Mouse (Mus musculus): ENCODE data around the gene Synm. TPM values are rescaled to one million over a fixed set of nuclear protein-coding genes. Genes with fewer than 3 reads are reported as not detected.

Synm gene
- total RNA-seq, 4 experiments from 2014 or later: 268 to 577 (median 411) TPM

DNA sequence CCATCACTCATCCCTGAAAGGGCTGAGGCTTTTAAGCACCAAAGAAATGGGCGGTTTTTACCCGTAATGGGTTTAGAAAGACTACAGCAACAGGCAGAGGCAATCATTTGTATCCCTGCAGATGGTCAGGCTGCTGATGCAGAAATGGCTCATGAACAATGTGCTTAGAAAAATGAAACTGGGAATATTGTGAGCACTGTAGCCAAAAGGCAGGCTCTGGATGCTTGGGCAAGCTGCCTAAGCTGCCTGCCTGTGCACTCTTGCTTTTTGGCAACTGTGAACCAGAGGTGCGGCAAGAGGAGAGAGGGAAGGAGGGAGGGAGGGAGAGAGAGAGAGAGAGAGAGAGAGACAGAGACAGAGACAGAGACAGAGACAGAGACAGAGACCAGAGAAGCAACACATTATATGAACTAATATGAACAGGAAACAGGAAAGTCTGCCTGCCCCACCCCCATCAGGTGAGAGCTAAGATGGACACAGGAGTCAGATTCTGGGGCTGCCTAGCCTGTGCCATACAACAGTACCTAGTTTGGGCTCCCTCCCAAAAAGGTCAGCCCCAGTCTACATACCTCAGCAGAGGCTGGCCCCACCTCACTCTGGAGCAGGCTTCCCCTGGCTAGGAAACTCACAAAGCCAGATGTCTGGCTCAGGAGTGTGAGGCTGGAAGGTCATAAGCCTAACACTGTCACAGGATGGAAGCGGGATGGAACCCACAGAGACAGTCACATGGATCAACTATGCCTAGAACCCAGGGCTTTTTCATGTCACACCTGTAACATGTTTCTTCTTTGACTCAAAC is 9.9 kb downstream of the Synm start:
- peak in 1 of 2 experiments; percentile 38 for DNase-seq (ENCODE audit: low spot score in 2 of 2)

DNA sequence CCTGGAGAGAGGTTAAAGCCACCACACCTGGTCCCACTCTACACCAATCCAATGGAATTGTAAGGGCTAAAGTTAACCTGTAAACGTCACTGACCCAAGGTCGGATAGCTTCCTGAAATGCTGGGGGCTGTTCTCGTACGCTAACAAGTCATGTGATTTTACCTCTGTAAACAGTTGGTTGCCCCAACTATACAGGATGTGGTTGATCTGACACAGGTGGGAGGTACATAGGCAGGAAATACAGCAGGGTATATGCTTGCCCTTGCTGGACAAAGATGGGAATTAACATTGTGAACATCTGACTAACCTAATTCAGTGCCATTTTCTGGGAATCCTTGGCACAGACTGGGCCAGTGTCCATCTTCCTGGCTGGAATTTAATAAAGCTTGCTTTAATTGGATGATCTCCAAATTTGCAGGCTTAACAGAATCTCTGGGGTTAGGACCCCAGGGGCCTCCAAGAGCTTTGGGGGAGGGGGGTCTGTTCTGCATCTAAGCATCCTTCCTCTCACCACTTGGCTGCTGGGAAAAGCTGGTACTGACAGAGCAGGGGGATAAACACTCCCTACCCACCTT is 11.7 kb downstream of the Synm start:
- no peak for DNase-seq (ENCODE audit: low spot score in 2 of 2)

DNA sequence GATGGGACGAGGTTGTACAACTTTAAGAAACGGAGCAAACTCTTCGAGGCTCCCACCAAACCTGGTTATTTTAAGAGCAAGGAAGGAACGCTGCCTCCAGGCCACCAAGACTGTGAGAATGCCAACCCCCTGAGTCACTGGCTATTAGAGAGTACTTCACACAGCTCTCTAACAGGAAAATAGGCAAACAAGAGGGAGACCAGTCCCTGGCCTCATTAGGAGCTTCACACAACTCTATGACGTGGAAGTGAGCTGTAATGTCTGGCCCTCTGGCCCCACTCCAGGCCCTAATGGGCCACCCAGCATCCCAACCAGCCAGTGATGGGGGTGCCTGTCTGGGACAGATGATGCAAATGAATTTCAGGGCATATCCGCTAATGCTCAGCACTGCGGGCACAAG is 17.8 kb downstream of the Synm start:
- peak; percentile 70 to 71 for DNase-seq (ENCODE audit: low spot score in 2 of 2)

DNA sequence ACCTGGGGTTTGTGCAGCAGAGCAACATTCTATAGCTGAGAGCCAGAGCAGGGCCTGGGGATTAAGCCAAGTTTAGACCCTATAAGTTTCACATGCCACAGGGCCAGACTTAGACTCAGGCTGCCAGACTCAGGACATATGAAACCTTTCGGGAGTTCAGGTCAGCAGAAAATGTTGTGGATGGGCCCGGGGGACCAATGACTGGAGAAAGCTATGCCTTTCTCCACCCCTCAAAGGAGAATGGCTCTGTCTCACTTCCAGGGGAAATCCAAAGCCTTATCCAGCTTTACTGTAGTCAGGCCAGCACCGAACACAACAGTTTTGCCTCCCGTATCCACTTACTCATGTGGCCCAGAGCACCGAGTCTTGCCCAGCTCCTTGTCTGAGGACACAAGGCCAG is 18.7 kb downstream of the Synm start:
- DNase-seq (ENCODE audit: low spot score in 2 of 2): peak; percentile 71 to 74

DNA sequence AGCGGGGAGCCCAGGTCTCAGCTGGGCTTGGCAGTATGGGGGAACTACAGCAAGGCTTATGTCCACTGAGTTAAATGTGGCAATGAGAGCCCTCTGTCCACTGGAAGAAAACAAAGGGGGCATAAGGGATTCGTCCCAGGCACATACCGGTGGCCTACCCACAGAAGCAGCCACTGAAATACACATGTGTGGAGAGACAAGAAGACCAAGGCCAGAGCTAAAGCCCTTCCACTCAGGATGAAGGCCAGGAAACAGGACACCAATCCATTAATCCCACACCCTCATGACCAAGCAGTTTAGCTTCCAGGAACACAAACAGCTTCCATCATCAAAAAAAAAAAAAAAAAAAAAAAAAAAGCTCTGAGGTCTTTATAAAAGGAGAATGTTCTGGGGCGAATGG is 19.2 kb downstream of the Synm start:
- DNase-seq (ENCODE audit: low spot score in 2 of 2): peak; percentile 51 to 60

DNA sequence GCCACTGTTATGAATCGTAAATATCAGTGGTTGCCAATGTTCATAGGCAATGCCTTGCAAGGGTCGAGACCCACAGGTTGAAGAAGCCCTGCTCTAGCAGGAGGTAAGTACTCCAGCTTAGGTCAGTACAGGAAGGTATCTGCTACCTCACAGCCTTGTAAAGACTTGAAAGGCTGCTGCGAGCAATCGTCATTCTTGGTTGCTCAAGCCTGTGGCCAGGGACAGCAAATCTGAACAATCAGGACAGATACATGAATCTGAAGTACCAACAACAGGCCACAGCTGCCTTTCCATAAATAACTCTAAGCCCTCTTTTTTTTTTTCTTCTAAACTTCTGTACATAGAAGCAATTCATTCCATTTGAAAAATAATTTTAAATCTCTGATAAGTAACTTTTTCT is 27.3 kb downstream of the Synm start:
- no peak for DNase-seq (ENCODE audit: low spot score in 2 of 2)

DNA sequence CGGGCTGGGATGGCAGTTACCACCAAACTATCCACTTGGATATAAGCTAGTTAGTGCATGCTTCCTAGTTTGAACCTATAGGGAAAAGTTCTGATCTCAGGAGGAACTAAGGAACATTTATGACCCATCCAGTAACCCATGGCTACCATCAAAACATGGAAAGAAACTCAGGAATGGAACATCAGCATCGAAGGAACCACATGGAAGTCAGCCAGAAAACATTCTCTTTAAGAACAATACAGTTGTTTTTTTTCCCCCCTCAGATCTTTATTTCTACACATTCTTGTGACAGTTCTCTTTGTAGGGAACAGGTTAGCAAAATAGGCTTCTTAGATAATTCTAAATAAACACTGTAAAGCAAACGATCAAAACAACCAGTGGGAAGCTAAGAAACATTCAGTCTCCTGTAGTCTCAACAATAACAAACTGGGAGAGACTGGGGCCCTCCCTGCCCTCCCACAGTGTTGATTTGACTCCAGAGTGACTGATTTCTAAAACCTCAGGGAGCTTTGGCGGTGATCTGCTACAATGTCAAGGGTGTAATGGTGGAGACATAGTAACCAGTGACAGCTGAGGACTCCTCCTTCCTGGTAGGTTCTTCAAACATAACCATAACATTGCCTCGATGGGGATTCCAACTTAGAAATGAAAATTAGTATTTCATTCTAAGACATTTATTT is 29.0 kb downstream of the Synm start:
- DNase-seq (ENCODE audit: low spot score in 2 of 2): no peak

DNA sequence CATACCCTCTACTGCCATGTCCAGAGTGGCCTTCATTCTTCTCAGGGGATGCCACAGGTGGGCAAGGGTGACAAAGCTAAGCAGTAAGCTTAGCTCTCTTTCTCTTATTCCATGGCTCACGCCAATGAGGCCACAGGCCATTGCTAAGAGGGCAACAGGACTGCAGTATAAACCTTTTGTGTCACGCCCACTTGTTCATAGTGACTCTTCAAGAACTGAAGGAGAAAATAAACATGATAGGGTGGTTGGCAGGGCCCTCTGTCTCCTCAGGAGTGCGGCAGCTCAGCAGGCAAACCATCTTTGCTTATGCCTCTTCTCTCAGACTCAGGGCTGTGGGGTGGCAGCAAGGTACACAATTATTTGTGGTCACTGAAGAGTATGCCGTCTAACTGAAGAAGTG is 30.7 kb downstream of the Synm start:
- DNase-seq (ENCODE audit: low spot score in 2 of 2): no peak

DNA sequence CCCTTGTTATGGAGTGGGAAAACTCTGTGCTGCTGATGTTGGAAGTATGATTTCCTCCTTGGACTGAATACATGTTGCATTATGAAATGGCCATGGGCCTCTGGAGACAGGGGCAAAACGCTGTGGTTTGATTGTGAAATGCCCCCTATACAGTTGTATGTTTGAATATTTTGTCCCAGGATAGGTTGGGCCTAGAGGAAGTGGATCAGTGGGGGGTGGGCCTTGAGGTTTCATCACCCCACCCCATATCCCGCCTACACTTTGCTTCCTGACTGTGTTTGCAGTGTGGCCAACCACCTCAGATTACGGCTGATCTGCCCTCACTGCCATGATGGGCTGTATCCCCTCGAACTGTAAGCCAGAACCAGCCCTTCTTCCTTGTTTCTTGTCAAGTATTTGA is 31.3 kb downstream of the Synm start:
- no peak for DNase-seq (ENCODE audit: low spot score in 2 of 2)

DNA sequence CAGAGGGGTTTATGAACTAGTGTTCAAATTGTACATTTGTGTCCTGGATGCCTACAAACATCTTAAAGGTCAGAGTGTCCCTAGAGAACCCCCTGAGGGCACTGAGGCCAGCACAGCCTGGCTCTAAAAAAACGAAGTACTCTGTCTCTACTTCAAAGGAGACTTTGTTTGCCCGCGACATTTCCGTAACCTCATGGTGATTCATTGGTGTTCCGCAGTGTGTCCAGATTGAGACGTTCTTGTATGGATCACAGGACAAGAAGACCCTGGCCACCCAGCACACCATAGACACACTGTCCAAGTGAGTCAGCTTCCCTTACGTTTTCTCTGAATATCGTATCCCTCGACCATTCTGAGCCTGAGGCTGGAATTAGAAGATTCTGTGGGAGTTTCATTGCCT is 34.5 kb downstream of the Synm start:
- DNase-seq (ENCODE audit: low spot score in 2 of 2): no peak

DNA sequence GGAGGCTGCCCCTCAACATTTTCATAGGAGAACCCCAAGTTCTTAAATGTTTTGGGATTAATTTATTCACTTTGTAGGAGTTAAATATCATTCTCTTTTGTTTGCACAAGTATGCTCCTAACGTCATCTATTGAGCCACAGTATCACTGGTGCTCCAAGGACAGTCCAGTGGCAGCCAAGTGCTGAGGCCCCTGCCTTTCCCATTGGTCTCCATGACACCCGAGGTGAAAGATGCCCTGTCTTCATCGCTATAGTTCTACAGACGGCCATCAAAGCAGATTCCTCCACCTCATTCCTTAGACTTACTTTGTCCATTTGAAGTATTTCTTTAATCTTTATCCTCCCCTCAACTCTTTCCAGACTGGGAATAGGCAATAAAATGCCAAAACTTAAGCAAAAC is 35.0 kb downstream of the Synm start:
- DNase-seq (ENCODE audit: low spot score in 2 of 2): no peak

DNA sequence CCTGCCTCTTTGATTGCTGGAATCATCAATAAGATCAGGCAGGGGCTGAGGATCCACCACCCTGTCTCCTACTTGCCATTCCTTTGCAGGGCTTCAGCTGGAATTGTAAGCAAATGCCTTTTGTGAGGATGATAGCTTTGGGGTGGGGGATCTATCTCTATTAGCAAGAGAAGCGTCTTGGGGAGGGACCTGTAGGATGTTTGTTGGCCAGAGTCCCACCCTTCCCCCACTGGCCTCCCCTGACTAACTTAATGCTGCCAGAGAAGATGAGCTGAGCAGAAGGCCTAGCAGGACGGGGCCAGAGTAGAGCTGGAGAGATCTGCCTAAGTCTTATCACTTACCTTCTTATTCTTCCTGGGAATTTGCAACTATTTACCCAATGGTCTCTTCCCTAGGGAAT is 37.4 kb downstream of the Synm start:
- DNase-seq (ENCODE audit: low spot score in 2 of 2): no peak

DNA sequence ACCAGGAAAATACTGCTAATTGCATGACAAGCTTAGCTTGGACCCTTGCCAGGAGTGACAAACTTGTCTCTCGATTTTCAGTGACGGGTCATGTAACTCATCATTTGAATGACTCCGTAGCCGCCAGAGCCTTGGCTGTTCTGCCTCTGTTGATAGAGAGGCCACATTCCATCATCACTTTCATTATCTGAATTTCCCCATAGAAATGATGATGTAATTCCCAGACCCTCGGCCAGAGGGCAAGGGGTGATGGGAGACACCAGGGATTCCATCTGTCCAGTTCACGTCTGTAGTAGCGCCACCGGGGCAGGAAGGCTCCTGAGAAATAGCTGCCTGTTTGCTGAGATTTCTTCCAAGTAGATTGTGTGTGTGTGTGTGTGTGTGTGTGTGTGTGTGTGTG is 40.7 kb downstream of the Synm start:
- DNase-seq (ENCODE audit: low spot score in 2 of 2): no peak

DNA sequence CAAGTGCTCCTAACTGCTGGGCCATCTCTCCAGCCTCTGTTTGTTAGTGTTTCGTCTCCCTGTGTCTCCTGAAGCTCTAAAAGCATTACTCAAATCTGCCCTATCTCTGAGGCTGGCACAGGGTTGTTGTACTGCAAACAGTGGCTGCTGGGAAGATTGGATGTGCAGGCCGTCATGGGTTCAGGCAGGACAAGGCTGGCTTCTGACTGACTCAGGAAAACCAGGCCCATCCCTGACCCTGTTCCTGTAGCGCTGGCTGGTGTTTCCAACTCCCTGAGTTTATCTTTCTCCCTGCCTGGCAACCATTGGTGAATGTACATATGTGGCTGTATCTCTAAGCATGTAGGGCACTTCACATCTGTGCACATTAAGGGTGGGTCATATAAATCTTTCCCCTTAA is 42.0 kb downstream of the Synm start:
- no peak for DNase-seq (ENCODE audit: low spot score in 2 of 2)

DNA sequence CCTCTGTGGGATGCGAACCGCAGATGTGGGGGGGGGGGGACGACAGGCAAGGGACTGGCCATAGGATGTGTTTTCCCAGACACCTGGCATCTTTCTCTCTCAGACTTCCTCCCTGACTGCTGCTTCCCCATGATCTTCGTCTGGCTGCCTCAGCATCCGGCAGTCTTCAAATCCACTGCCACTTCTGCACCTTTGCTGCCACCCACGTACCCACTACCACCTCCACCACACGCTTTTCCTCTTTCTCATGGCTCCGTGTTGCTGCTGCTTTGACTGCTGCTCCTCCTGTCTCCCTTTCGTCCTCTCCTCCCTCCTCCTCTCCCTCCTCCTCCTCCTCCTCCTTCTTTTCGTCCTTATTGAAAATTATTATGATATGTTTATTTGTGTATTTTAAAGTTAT is 42.6 kb downstream of the Synm start:
- DNase-seq (ENCODE audit: low spot score in 2 of 2): no peak

DNA sequence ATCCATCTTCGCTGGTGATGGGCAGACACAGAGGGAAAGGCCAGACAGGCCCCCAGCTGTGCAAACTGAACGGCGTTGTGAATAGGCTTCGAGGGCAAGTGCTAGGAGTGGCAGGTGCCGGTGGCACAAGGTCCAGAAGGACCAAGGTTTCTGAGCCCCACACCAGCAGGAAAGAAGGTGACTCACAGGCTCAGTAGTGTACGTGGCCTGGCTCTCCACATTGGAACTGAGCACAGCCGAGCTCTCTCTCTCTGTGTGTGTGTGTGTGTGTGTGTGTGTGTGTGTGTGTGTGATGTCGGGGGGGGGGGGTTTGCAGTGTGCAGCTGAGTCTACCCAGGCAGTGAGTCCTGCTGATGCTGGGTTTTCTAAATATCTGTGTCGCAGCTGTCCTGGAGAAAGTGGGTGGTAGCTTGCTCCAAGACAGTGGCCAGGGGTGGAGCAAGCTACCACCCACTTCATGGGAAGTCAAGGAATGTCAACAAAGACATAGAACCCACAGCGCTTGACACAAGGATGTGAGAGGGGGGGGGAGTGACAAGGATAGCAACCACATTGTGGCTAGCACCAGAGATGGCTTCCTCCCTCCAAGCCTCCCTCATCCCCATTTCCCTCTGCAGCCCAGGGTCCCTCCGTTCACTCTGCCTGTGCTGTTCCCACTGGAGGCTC is 43.2 kb downstream of the Synm start:
- no peak for DNase-seq (ENCODE audit: low spot score in 2 of 2)

DNA sequence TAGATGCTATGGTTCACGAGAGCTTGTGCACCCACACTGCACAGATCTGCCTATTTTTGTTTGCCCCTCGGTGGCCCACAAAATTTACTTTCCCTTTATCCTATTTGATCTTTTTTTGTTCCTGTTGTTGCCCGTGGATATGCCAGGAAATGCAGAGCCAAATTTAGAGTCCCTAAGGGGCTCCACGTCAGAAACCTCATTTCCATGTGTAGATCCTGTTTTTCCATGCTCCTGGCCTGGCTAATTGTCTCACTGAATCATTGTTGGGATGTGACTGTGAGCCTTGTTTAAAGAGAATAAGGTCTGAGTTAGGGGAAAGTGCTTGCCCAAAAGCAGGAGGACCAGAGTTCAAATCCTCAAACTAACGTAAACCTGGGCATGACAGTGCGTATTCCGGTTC is 44.4 kb downstream of the Synm start:
- no peak for DNase-seq (ENCODE audit: low spot score in 2 of 2)

DNA sequence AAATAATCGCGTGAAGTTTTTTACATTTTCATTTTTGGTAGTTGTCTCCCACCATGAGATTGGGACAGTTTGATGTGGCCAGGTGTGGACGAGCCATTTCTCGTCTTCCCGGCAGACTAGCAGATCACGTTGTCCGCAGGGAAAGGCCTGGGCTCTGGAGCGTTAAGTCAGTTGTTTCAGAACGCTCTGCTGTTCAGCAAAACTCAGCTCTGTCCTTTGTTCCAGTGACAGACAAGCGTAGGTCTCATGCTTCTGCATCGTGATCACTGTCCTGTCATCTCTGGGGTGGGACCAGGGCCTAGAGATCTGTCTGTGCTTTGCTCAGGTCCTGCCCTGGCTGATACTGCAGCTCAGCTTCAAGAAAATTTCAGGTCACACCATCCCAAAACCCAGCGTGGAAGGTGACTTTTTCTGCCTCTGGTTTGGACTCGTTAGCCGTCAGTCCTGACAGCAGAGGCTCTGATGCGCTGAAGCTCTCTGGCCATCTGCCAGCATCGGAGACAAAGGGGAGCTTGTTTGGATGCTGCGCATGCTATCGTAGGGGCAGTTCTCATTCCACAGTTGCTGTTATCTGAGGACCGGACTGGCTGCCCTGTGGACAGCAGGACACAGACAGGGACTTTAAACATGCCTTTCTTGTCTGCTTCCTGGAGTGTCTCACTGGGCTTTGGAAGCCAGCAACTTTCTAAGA is 45.6 kb downstream of the Synm start:
- no peak for DNase-seq (ENCODE audit: low spot score in 2 of 2)

DNA sequence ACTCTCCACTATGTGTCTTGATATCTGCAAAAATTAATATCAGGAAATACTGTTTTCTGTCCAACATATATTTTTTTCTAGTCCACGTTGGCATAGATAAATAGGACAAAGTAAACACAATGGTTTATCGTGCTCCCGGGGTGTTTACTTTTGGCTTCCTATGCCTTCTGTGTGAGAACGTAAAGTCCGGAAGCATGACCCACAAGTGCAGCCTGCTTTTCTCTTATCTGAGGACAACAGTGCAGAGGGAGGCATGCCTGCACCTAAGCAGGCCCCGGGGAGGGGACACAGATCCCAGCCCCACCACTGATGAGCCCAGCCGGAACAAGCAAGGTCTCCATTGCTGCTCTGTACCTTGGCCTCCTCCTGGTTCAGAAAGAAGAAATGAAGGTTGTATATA is 49.3 kb downstream of the Synm start:
- no peak for DNase-seq (ENCODE audit: low spot score in 2 of 2)

DNA sequence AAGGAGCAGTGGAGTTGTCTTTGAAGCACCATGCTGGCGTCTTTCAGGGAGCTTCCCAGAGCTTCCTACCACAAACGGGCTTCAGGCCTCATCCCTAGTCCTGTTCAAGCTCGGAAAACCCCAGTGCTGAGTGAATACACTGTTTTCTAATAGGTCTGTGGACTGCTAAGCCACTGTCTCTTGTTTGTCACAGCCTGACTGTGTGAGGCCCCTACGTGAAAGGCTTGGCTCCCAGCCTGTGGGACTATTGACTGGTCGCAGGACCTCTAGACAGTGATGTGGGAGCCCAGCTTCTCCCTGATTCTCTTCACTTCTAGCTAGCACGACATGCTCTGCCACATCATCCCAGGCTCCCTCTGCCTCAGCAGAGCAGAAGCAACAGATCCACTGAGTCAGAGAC is 51.4 kb downstream of the Synm start:
- no peak for DNase-seq (ENCODE audit: low spot score in 2 of 2)

DNA sequence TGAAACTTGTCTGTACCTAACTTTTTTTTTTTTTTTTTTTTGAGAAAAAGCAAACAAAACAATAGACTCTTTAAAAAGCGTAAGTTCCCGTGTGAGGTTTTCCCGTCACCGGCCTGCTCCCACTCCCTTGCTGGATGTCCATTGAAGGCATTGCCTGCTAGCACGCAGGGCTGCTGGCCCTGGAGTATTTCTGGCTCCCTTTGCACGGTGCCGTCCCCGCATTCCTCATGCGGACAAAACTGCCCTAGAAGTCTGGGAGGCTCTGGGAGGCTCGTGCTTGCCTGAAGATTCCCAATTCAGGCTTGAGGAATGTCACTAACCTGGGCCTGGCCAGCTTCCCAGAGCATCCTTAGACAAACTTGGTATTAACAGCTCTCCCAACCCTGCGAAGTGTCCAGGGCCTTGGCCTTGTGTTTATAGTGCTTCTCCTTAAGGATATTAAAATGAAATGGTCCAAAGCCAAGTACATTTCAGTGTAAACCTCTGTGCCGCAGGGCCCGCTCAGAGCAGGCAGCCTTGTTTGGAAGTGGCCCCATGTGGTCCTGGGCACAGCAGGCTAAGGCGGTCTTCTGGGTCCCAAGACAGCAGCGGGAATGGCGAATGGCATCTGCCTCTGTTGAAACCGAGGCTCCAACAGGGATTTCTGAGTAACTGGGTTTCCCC is 58.2 kb downstream of the Synm start:
- no peak for DNase-seq (ENCODE audit: low spot score in 2 of 2)
